Comparison of ENCODE assay signal across 22 mouse cellular contexts in the genomic region with DNA sequence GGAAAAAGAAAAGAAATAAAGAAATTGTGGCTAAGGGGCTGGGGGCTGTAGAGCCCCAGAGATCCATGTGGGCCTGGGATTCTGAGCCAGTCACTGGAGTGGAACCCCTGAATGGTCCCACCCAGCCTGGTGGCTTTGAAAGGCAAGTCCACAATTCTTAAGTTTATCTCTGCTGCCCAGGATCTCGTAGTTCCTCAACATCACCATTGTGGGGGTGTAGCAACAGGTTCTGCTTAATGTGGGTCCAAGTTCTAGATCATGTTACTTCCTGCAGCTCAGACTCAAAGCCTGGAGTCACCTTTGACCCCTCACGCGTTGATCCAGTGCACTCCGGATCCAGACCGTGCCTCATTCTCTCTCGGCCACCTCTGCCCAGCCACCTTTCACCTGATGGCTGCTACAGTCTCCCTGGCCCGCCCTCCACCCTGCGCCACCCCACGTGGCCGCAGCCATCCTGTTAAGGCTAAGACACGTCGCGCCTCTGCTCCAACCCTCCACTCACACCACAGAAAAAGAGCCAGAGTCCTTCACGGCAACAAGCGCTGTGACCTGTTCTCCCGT. TPM values are rescaled to one million over a fixed set of nuclear protein-coding genes. Genes with fewer than 3 reads are reported as not detected.
A peak's percentile ranks its signal among the peaks of the same experiment; 100 is the strongest.
DNase-seq lines count a peak whose midpoint lies in the region; ATAC-seq and TF ChIP-seq lines count a peak whose summit lies in the region.
"Had no signal": no experiment of that assay in that cellular context is flagged by ENCODE, and none has a peak within 500 bp of the region (broad histone marks: within the 10 kb centered on the region; RNA-seq: fewer than 3 reads in every experiment).

No protein-coding gene starts in this region.

- no peak overlapping the region for H3K4me2 ChIP-seq in heart, embryonic 16.5 days (ENCODE audit: low read depth, low read length)
- H3K4me2 ChIP-seq: embryonic facial prominence, embryonic 12.5 days; hindbrain, embryonic 14.5 days had no signal

- no peak overlapping the region for H3K4me3 ChIP-seq in heart, embryonic 16.5 days (ENCODE audit: low read length)
- no peak overlapping the region for H3K4me3 ChIP-seq in MEL (ENCODE audit: control insufficient read depth in 1 of 2, insufficient read depth in 1 of 2, low read depth in 2 of 2, low read length in 2 of 2)
- no peak overlapping the region for H3K4me3 ChIP-seq in brown adipose tissue, adult 24 weeks (ENCODE audit: insufficient read depth, low read depth, low read length)
- H3K4me3 ChIP-seq: embryonic facial prominence, embryonic 12.5 days had no signal

- H3K9me3 ChIP-seq in heart, embryonic 16.5 days (replicated peaks; ENCODE audit: control insufficient read depth, low read length), result no peaks in the 10 kb centered on the region
- no peaks in the 10 kb centered on the region for H3K9me3 ChIP-seq in MEL (replicated peaks; ENCODE audit: insufficient read depth, low read length)
- H3K9me3 ChIP-seq: embryonic facial prominence, embryonic 12.5 days; G1E had no signal

- no peaks in the 10 kb centered on the region for H3K27me3 ChIP-seq in heart, embryonic 16.5 days (ENCODE audit: control insufficient read depth, insufficient read depth, low read length)
- H3K27me3 ChIP-seq in MEL (ENCODE audit: control insufficient read depth in 1 of 2, insufficient read depth in 2 of 2, low read length in 2 of 2), result no peaks in the 10 kb centered on the region

- H3K4me1 ChIP-seq in heart, embryonic 16.5 days (ENCODE audit: control insufficient read depth, insufficient read depth, low read length), result peaks cover 67% of the 10 kb centered on the region
- H3K4me1 ChIP-seq in MEL (ENCODE audit: control insufficient read depth in 1 of 2, insufficient read depth in 2 of 2, low read length in 2 of 2), result peaks cover 3 to 34% of the 10 kb centered on the region in 2 experiments; a peak in 3 of 4 replicates
- peaks cover 37% of the 10 kb centered on the region for H3K4me1 ChIP-seq in brown adipose tissue, adult 24 weeks (ENCODE audit: control insufficient read depth, insufficient read depth, insufficient read length, low read length)

- TF ChIP-seq CTCF in MEL (IDR thresholded peaks at IDR 0.05 in 2 of 3, conservative IDR thresholded peaks at IDR 0.05 in 1 of 3; ENCODE audit: control insufficient read depth in 1 of 3, insufficient read depth in 1 of 3, low read depth in 2 of 3, low read length in 3 of 3, poor library complexity in 1 of 3, severe bottlenecking in 1 of 3), result no peak

- H3K27ac ChIP-seq in heart, embryonic 16.5 days (ENCODE audit: low read length), result peak overlapping the region; percentile 90
- peak overlapping the region; percentile 41 for H3K27ac ChIP-seq in MEL (ENCODE audit: control insufficient read depth, low read depth, low read length)
- H3K27ac ChIP-seq in brown adipose tissue, adult 24 weeks (replicated peaks; ENCODE audit: low read depth, low read length), result peak overlapping the region; percentile 84
- H3K27ac ChIP-seq: embryonic facial prominence, embryonic 12.5 days; hindbrain, embryonic 14.5 days had no signal

- WGBS in heart, embryonic 16.5 days, result 83% methylated on average over 16 of the region's 16 CpGs

- peak in 1 of 2 experiments; percentile 22; a peak in 1 of 4 replicates for TF ChIP-seq EP300 in MEL (IDR thresholded peaks at IDR 0.05; ENCODE audit: low read depth in 1 of 2, low read length in 2 of 2)

- H3K9ac ChIP-seq in heart, embryonic 16.5 days (ENCODE audit: low read length), result no peak overlapping the region
- H3K9ac ChIP-seq in MEL (ENCODE audit: control insufficient read depth, low read depth, low read length, poor library complexity, severe bottlenecking), result no peak overlapping the region
- H3K9ac ChIP-seq: embryonic facial prominence, embryonic 12.5 days; hindbrain, embryonic 14.5 days had no signal

- no peak for TF ChIP-seq RAD21 in MEL (IDR thresholded peaks at IDR 0.05; ENCODE audit: low read depth, low read length)

- ATAC-seq in heart, embryonic 16.5 days (replicated peaks; ENCODE audit: extremely low read depth, insufficient read depth, low FRiP score), result no peak
- ATAC-seq: forebrain, embryonic 16.5 days; intestine, postnatal 0 days had no signal

- TF ChIP-seq POLR2A in MEL (IDR thresholded peaks at IDR 0.05; ENCODE audit: control insufficient read depth in 1 of 2, insufficient read depth in 1 of 2, low read depth in 1 of 2, low read length in 2 of 2, poor library complexity in 1 of 2), result no peak

- H3K79me2 ChIP-seq in MEL (ENCODE audit: control insufficient read depth, insufficient read depth, low read length, poor library complexity), result no peaks in the 10 kb centered on the region

- no peaks in the 10 kb centered on the region for H3K36me3 ChIP-seq in heart, embryonic 16.5 days (ENCODE audit: control insufficient read depth, insufficient read depth)
- peaks cover 0 to 12% of the 10 kb centered on the region in 2 experiments; a peak in 2 of 4 replicates for H3K36me3 ChIP-seq in MEL (ENCODE audit: control insufficient read depth in 1 of 2, insufficient read depth in 2 of 2, low read length in 2 of 2)
- H3K36me3 ChIP-seq: embryonic facial prominence, embryonic 12.5 days had no signal

- DNase-seq in heart, adult 9 months (ENCODE audit: low spot score in 2 of 2), result no peak
- peak; percentile 40 for DNase-seq in MEL (ENCODE audit: low read depth, low spot score)
- peak; percentile 72 to 90 for DNase-seq in kidney, postnatal 25 days
- no peak for DNase-seq in Muller cell, postnatal 12 days (ENCODE audit: inconsistent ontology term)
- no peak for DNase-seq in spleen, adult 12 weeks (ENCODE audit: low spot score)
- DNase-seq: cerebellum, adult 11-12 months; thymus, postnatal 14 days had no signal

TF ChIP-seq in MEL, 35 proteins besides CTCF, POLR2A, EP300 and RAD21:
- TF ChIP-seq UBTF (IDR thresholded peaks at IDR 0.05; ENCODE audit: borderline replicate concordance, insufficient read depth, low read depth, low read length) (no peak), TAL1 (IDR thresholded peaks at IDR 0.05; ENCODE audit: low read length) (peak; percentile 68)

RNA-seq across cellular contexts. Expression of a gene that starts 5.4 kb away (rescaled TPM):
- 61.2 and 70.6 TPM in 2 replicates for polyA plus RNA-seq in heart, embryonic 16.5 days (2015; fragmentation: Nextera tagmentation; extraction: Ambion mirVana)
- 6.1 and 6.2 TPM in 2 replicates for total RNA-seq in MEL (2012; rRNA removed)
- polyA plus RNA-seq in MEL (2012; ENCODE audit: insufficient read depth in 1 of 2, insufficient read length in 2 of 2, low read depth in 1 of 2, low replicate concordance in 2 of 2, missing spikeins in 1 of 2), result 10 to 100 TPM in 1 of 2 experiments, not detected in 1; 21.9 TPM
- polyA plus RNA-seq in brown adipose tissue, adult 24 weeks (2012; ENCODE audit: insufficient read depth, insufficient read length, missing spikeins), result 30.1 and 32.4 TPM in 2 replicates

RNA-seq across cellular contexts. Expression of a gene that starts 30.3 kb away (rescaled TPM):
- polyA plus RNA-seq in heart, embryonic 16.5 days (2015; fragmentation: Nextera tagmentation; extraction: Ambion mirVana), result 0.19 TPM in 1 of 2 replicates, not detected in the other
- not detected in 2 replicates for total RNA-seq in MEL (2012; rRNA removed)
- not detected for polyA plus RNA-seq in MEL (2012; ENCODE audit: insufficient read depth in 1 of 2, insufficient read length in 2 of 2, low read depth in 1 of 2, low replicate concordance in 2 of 2, missing spikeins in 1 of 2)
- polyA plus RNA-seq in brown adipose tissue, adult 24 weeks (2012; ENCODE audit: insufficient read depth, insufficient read length, missing spikeins), result not detected in 2 replicates
- total RNA-seq: common myeloid progenitor, adult 5-6 weeks; G1E; heart, postnatal 10 days; liver, adult 2 months had no signal
- polyA plus RNA-seq: G1E had no signal

RNA-seq across cellular contexts. Expression of a gene that starts 52.7 kb away (rescaled TPM):
- polyA plus RNA-seq in heart, embryonic 16.5 days (2015; fragmentation: Nextera tagmentation; extraction: Ambion mirVana), result not detected in 2 replicates
- total RNA-seq in MEL (2012; rRNA removed), result not detected in 2 replicates
- polyA plus RNA-seq in MEL (2012; ENCODE audit: insufficient read depth in 1 of 2, insufficient read length in 2 of 2, low read depth in 1 of 2, low replicate concordance in 2 of 2, missing spikeins in 1 of 2), result under 1 TPM in 1 of 2 experiments, not detected in 1; 0.04 TPM
- not detected in 2 replicates for polyA plus RNA-seq in brown adipose tissue, adult 24 weeks (2012; ENCODE audit: insufficient read depth, insufficient read length, missing spikeins)
- total RNA-seq: adrenal gland, adult 8-10 months; common myeloid progenitor, adult 5-6 weeks; gastrocnemius, adult 8-10 months; heart, postnatal 10 days; layer of hippocampus, postnatal 25 days; liver, adult 2 months had no signal
- polyA plus RNA-seq: embryonic facial prominence, embryonic 12.5 days; G1E; intestine, postnatal 0 days; liver, adult 2 months; midbrain, postnatal 0 days; spleen, adult 2 months had no signal

Comparison
In these comparisons a context has a peak if more than half of its experiments do, and no peak if none do; other contexts are left out.
1. DNase-seq: peak in MEL (single experiment) and kidney, postnatal 25 days (2 of 2); none in heart, adult 9 months (0 of 2), Muller cell, postnatal 12 days (single experiment) and spleen, adult 12 weeks (single experiment).
2. Peak in every context shown above with its lines, with median percentiles within 50 percentile points of each other: H3K27ac ChIP-seq.